Mouse (Mus musculus) heart, embryonic 14.5 days (tissue): ENCODE data around the gene Sept9. TPM values are rescaled to one million over a fixed set of nuclear protein-coding genes. Genes with fewer than 3 reads are reported as not detected.

Experiments used
- ATAC-seq: fragments of 200-750 bp; cut with Nextera tagmentation; 2 replicates; pipeline ENCODE4 v1.8.0; 2017; ENCODE audit warnings: low read depth, moderate TSS enrichment; ENCODE audit not compliant: insufficient number of reproducible peaks, insufficient read depth, low FRiP score
- H3K27ac ChIP-seq, 2 experiments: fragments of 200-500 bp in 1 of 2; fragments of 300-500 bp in 1 of 2; sonication (generic) in 1 of 2; replicated peaks in 1 of 2; 2 replicates each; pipeline ENCODE4 v1.5.1; 2012 to 2014; ENCODE audit warnings: low read depth in 2 of 2, low read length in 2 of 2, control low read depth in 1 of 2, mild to moderate bottlenecking in 1 of 2, mixed read lengths in 1 of 2; ENCODE audit not compliant: control insufficient read depth in 1 of 2, insufficient read depth in 1 of 2
- H3K27me3 ChIP-seq: fragments of 300-500 bp; sonication (generic); 2 replicates; pipeline ENCODE4 v1.6.1; 2014; ENCODE audit warnings: mild to moderate bottlenecking, low read length, control low read depth; ENCODE audit not compliant: control insufficient read depth, insufficient read depth
- H3K36me3 ChIP-seq: fragments of 300-500 bp; sonication (generic); 2 replicates; pipeline ENCODE4 v1.6.1; 2014; ENCODE audit warnings: mild to moderate bottlenecking, control low read depth, low read length, mixed read lengths; ENCODE audit not compliant: control insufficient read depth, insufficient read depth
- H3K4me1 ChIP-seq, 2 experiments: fragments of 200-500 bp in 1 of 2; fragments of 300-500 bp in 1 of 2; sonication (generic) in 1 of 2; 2 replicates each; pipeline ENCODE4 v1.6.1; 2012 to 2014; ENCODE audit warnings: low read length in 2 of 2, control low read depth in 1 of 2, mixed read lengths in 1 of 2; ENCODE audit not compliant: control insufficient read depth in 2 of 2, insufficient read depth in 2 of 2
- H3K4me2 ChIP-seq: fragments of 300-500 bp; sonication (generic); 2 replicates; pipeline ENCODE4 v1.6.1; 2014; ENCODE audit warnings: mild to moderate bottlenecking, low read length
- H3K4me3 ChIP-seq, 2 experiments: fragments of 200-500 bp in 1 of 2; fragments of 300-500 bp in 1 of 2; sonication (generic) in 1 of 2; 2 replicates each; pipeline ENCODE4 v1.5.1; 2012 to 2014; ENCODE audit warnings: low read length in 2 of 2, mild to moderate bottlenecking in 2 of 2, control low read depth in 1 of 2, low read depth in 1 of 2, moderate library complexity in 1 of 2; ENCODE audit not compliant: control insufficient read depth in 1 of 2, insufficient read depth in 1 of 2
- H3K9ac ChIP-seq: fragments of 300-500 bp; sonication (generic); 2 replicates; pipeline ENCODE4 v1.6.1; 2014; ENCODE audit warnings: mild to moderate bottlenecking, low read length
- H3K9me3 ChIP-seq: fragments of 300-500 bp; sonication (generic); 2 replicates; pipeline ENCODE4 v1.6.1; 2016; ENCODE audit warnings: low read length, control low read depth; ENCODE audit not compliant: control insufficient read depth
- WGBS: fragments of 180-500 bp; shearing (Covaris S2); extraction: QIAGEN DNeasy Blood & Tissue Kit; methylation state at CpG from one replicate; pipeline ENCODE4 v1.1.7; 2014; 5-methylcytosine and 5-hydroxymethylcytosine counted together
- polyA plus RNA-seq: library from polyadenylated mRNA; unstranded; fragments of >200 nt; fragmentation: Nextera tagmentation; extraction: Ambion mirVana; gene quantifications from 2 replicates; pipeline ENCODE4 v1.2.1, GENCODE M21; 2014

Sept9 gene
- polyA plus RNA-seq, 1 experiment from 2014 or later: 51.8 TPM

GRCm38 (mm10) chr11:117254161-117255107, 55.0 kb downstream of the Sept9 start:
- no peak for ATAC-seq
- Histone ChIP-seq H3K4me3 (no peak overlapping the region), H3K27me3 (no peaks in the 10 kb centered on the region), H3K36me3 (no peaks in the 10 kb centered on the region), H3K27ac (no peak overlapping the region), H3K4me1 (peaks cover 7 to 10% of the 10 kb centered on the region in 2 experiments), H3K9ac (no peak overlapping the region), H3K9me3 (peaks cover 5% of the 10 kb centered on the region; the same call in 1 of the 2 replicates), H3K4me2 (no peak overlapping the region)
- 62% methylated on average over 18 of the region's 18 CpGs for WGBS

DNA sequence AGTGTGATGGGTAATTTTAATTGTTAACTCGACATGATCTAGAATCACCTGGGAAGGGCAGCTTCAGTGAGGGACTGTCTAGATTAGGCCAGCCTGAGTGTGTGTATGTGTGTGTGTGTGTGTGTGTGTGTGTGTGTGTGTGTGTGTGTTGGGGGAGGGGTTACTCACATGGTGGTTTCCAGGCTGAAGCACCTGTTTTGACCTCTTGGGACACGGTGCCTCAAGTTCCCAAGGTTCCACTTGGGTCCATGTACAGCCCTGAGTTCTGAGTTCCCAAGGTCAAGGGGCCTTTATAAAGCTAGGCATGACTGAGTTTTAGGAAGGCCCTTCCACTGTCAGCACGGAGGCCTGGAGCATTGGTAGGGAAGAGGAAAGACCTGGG, 55.6 kb downstream of the Sept9 start:
- H3K9ac ChIP-seq: no peak overlapping the region
- no peak overlapping the region for H3K4me2 ChIP-seq
- 76% methylated on average over 3 of the region's 3 CpGs for WGBS
- peaks cover 5% of the 10 kb centered on the region; the same call in 1 of the 2 replicates for H3K9me3 ChIP-seq
- no peaks in the 10 kb centered on the region for H3K27me3 ChIP-seq
- H3K4me3 ChIP-seq: no peak overlapping the region
- no peak overlapping the region for H3K27ac ChIP-seq
- H3K36me3 ChIP-seq: no peaks in the 10 kb centered on the region
- no peak for ATAC-seq
- peaks cover 3 to 6% of the 10 kb centered on the region in 2 experiments; a peak in 2 of 4 replicates for H3K4me1 ChIP-seq

DNA sequence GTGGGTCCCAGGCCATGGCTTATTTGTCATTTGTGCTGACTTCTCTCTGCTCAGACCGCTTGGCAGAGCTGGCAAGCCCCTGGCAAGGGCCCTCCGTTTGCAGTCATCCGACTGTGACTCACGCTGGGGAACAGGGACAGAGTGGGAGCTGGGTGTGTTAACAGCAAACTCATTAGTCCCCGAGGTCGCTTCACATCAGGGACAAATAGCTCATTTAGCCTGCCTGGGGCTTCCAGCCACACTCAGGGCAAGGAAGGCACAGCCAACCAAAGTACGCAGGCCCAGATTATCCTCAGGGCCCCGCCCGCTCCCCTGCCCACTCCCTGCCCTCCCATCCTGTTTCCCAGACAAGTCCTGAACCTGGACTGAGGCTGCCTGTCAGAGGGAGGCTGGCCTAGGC, 56.6 kb downstream of the Sept9 start:
- ATAC-seq: no peak
- Histone ChIP-seq H3K9me3 (peaks cover 5% of the 10 kb centered on the region; the same call in 1 of the 2 replicates), H3K36me3 (no peaks in the 10 kb centered on the region), H3K27ac (no peak overlapping the region), H3K4me3 (no peak overlapping the region), H3K4me1 (peaks cover 3 to 6% of the 10 kb centered on the region in 2 experiments; a peak in 2 of 4 replicates), H3K27me3 (no peaks in the 10 kb centered on the region), H3K4me2 (no peak overlapping the region), H3K9ac (no peak overlapping the region)
- WGBS: 69% methylated on average over 9 of the region's 9 CpGs

DNA sequence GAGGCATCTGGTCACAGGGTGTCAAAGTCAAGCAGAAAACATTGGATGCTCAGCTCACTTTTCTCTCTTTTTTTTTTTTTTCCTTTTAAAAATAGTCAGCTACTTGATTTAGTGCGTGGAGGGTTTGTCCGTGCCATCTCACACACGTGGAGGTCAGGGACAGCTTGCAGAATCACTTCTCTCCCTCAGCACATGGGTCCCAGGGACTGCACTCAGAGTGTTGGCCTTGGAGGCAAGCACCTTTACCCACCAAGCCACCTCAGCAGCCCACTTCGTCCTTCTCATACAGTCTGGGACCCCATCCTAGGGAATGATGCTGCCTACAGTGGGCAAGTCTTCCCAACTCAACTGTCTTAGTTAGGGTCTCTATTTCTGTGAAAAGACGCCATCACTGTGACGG, 57.4 kb downstream of the Sept9 start:
- 92% methylated on average over 6 of the region's 6 CpGs for WGBS
- no peak overlapping the region for H3K4me2 ChIP-seq
- ATAC-seq: no peak
- no peak overlapping the region for H3K4me3 ChIP-seq
- peaks cover 3 to 6% of the 10 kb centered on the region in 2 experiments; a peak in 2 of 4 replicates for H3K4me1 ChIP-seq
- H3K36me3 ChIP-seq: no peaks in the 10 kb centered on the region
- H3K27me3 ChIP-seq: no peaks in the 10 kb centered on the region
- peaks cover 5% of the 10 kb centered on the region; the same call in 1 of the 2 replicates for H3K9me3 ChIP-seq
- H3K27ac ChIP-seq: no peak overlapping the region
- H3K9ac ChIP-seq: no peak overlapping the region

- peaks cover 5% of the 10 kb centered on the region; the same call in 1 of the 2 replicates for H3K9me3 ChIP-seq
- 71% methylated on average over 1 of the region's 1 CpGs for WGBS
- H3K27ac ChIP-seq: no peak overlapping the region
- H3K9ac ChIP-seq: no peak overlapping the region
- no peaks in the 10 kb centered on the region for H3K36me3 ChIP-seq
- no peak overlapping the region for H3K4me2 ChIP-seq
- no peaks in the 10 kb centered on the region for H3K27me3 ChIP-seq
- ATAC-seq: no peak
- no peak overlapping the region for H3K4me3 ChIP-seq
- H3K4me1 ChIP-seq: peaks cover 3 to 6% of the 10 kb centered on the region in 2 experiments; a peak in 2 of 4 replicates
Measured at GRCm38 (mm10) chr11:117257266-117257665, 57.8 kb downstream of the Sept9 start.

GRCm38 (mm10) chr11:117257842-117258241, 58.4 kb downstream of the Sept9 start:
- Histone ChIP-seq H3K4me1 (peaks cover 3 to 6% of the 10 kb centered on the region in 2 experiments; a peak in 2 of 4 replicates), H3K27ac (no peak overlapping the region), H3K4me3 (no peak overlapping the region), H3K9me3 (peaks cover 5% of the 10 kb centered on the region; the same call in 1 of the 2 replicates), H3K36me3 (no peaks in the 10 kb centered on the region), H3K27me3 (no peaks in the 10 kb centered on the region), H3K9ac (no peak overlapping the region), H3K4me2 (no peak overlapping the region)
- no peak for ATAC-seq

DNA sequence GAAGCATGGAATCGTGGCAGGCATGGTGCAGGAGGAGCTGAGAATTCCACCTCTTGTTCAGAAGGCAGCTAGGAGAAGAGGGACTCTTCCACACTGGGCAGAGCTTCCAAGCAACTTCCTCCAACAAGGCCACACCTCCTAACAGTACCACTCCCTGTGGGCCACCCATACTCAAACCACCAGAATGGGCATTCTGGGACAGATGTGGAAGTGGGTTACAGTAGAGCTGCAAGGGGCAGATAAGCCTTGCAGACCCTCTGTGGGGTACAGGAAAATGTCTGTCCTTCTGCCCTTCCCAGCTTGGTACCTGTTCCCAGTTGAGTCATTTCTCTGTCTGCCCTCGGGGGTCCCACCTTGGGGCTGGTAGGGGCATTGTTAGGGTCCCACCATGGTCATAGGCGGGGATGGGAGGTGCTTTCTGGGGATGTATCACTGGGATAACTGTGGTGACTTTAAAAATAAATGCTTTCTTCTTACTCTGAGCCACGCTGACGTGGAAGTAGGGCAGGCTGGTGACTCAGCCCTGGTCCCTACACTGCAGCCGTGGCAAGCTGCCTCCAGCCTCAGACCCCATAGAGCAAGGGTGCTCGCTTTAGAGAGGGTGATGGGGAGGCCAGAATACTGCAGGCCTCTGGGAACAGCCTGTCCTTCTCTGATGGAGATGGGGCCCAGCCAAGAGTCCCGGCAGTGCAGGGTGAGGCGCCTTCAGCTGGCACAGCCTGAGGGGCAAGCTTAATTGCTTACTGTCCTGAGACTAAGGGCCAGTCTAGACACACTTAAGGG, 59.9 kb downstream of the Sept9 start:
- no peak overlapping the region for H3K27ac ChIP-seq
- H3K4me2 ChIP-seq: no peak overlapping the region
- H3K27me3 ChIP-seq: peaks cover 4% of the 10 kb centered on the region; the same call in 1 of the 2 replicates
- H3K9me3 ChIP-seq: peaks cover 5% of the 10 kb centered on the region; the same call in 1 of the 2 replicates
- peaks cover 11 to 14% of the 10 kb centered on the region in 2 experiments; a peak in 3 of 4 replicates for H3K4me1 ChIP-seq
- H3K36me3 ChIP-seq: no peaks in the 10 kb centered on the region
- WGBS: 85% methylated on average over 9 of the region's 9 CpGs
- no peak overlapping the region for H3K9ac ChIP-seq
- H3K4me3 ChIP-seq: no peak overlapping the region
- no peak for ATAC-seq
